Mouse (Mus musculus) cerebellum, adult 9-11 months (tissue): ENCODE data around the gene Ifng.
"Not testable (repeated sequence)": the region's sequence is repeated elsewhere in the genome, so short reads cannot be mapped to it uniquely, and the experiment has no call there.

Source experiments
- DNase-seq: peaks from one replicate; pipeline ENCODE4 v3.0.0; 2022

The Ifng gene

DNA sequence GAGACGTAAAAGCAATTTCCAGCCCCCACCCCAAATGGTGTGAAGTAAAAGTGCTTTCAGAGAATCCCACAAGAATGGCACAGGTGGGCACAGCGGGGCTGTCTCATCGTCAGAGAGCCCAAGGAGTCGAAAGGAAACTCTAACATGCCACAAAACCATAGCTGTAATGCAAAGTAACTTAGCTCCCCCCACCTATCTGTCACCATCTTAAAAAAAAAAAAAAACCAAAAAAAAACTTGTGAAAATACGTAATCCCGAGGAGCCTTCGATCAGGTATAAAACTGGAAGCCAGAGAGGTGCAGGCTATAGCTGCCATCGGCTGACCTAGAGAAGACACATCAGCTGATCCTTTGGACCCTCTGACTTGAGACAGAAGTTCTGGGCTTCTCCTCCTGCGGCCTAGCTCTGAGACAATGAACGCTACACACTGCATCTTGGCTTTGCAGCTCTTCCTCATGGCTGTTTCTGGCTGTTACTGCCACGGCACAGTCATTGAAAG lies at the start of gene Ifng:
Ifng (plus strand) TSS at position 305 of the 499 bp plus-strand sequence.
- DNase-seq = no peak

- DNase-seq = no peak
These were observed 40.9 kb upstream of the Ifng start for GRCm38 (mm10) chr10:118399917-118400316.

DNA sequence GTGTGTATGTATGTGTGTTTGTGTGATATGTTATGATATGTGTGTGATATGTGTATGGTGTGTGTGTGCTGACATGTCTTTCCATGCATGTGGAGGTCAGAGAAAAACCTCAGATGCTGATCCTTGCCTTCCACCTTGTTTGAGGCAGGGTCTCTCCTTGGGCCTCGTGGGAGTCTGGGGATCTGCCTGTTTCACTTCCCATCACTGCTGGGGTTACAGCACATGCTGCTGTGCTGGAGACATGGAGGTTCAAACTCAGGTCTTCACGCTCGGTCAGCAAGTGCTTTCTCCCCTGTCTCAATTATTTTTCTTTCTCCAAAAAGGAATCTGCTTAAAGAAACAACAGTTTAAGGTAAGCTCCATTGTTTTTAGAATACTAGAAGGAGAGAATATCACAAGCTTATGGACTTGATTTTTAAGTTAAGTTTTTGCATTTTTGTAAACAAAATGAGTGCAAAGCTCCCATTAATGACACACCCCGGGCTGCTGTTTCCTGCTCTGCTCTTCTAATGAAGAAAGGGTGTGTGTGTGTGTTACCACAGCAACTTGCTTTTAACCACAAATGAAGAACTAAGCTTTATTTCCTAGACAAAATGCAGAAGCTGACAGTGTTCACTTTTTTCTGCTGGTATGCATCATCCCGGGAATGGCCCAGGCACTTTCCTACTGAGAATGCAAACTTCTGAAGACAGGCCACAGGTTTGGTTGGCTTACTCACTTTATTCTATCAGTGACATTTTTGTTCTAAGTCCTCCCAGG lies 34.2 kb upstream of the Ifng start:
- DNase-seq = no peak

DNA sequence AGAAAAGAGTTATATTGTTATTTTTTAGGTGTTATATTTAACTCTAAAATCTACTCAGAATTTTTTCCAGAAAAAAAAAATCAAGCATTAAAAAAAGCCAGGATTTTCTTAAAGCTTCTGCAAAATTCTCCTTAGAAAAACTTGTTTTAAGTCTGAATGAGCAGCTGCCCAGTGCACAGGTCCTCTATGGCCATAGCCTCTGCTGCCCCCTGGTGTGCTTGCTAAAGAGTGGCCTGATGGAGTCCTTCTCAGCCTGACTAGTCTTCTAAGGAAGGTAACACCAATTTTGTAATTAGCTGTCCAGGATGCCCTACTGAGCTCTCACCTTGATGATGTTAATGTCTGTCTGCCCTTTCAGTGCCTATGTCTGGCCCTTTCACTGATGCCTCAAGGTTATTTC lies 29.5 kb upstream of the Ifng start:
- no peak for DNase-seq

DNA sequence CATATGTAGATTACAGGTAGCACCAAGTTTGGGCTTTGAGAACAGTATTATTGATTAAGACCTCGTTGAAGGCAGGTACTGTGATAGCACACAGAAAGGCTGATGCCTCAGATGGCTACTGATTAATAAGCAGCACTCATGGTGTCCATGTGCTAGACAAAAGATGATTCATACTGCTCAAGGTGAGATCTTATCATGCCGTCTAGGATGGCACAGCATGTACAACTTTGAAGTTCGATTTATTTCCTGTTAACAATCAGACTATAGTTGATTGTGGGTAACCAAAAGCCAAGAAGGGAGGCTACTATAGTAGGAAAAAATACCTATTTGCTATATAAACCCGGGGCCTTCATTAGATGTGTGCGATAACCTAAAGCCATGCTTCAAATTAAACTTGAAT lies 28.1 kb upstream of the Ifng start:
- DNase-seq = no peak

DNA sequence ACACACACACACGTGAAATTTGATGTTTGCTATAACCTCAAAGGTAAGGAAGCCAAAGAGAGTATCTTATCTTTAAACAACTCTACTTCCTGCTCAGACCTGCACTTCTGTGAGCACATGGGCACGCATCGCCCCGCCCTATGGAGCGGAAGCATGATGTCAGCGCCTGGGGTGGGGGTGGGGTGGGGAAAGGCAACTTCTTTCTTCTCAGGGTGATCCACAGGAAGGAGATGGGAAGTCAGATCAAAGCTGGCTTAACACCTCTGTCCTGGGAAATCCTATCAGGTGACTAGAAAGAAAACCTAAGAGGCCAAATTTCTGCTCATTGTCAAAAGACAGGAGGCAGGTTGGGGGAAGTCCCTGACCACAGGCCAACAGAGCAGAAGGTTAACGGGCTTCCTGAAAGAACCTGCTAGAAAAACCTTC lies 21.8 kb upstream of the Ifng start:
- DNase-seq = no peak

GRCm38 (mm10) chr10:118420896-118421295 lies 19.9 kb upstream of the Ifng start:
- no peak for DNase-seq

GRCm38 (mm10) chr10:118435501-118435900 lies 5.3 kb upstream of the Ifng start:
- no peak for DNase-seq

DNA sequence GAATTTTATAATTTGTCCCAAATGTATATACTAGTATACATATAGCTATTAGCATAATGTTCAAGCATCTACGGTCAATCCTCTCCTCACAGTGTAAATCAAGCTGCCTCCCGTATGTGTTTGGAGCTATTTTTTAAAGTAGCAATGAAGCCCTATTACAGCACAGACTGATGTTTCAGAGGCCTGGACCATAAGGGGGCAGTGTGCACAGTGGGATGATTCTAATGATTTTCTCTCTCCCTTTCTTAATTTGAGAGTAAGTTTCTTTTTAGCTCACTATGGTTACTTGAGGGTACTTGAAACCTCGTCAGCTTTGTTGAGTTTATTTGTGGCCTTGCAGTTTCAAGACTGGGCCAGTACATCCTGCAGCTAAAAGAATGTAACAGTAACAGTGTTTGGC lies 1.1 kb downstream of the Ifng start:
- no peak for DNase-seq

DNA sequence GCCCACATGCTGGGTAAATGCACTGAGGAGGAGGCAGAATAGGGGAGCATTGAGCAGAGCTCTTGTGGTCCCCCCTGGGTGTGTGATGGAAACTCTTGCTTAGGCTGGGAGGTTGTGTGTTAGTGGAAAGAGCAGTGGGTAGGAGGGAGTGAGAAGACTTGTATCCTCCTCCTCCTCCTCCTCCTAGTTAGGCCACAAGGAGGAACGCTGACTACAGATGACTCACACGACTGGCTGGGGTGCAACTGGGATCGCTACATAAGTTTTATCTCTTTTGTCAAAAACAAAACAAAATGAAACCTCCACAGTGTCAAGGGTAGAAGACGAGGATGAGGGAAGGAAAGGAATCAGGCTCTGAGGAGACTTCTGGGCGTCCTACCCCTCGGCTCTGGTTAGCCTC lies 2.2 kb downstream of the Ifng start:
- no peak for DNase-seq

DNA sequence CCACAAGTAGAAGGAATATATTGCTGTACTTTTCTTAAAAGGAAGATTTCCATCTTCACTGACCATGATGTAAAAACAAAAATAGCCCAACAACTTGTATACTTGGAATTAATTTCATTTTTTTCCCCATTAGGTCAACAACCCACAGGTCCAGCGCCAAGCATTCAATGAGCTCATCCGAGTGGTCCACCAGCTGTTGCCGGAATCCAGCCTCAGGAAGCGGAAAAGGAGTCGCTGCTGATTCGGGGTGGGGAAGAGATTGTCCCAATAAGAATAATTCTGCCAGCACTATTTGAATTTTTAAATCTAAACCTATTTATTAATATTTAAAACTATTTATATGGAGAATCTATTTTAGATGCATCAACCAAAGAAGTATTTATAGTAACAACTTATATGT lies 4.2 kb downstream of the Ifng start:
- no peak for DNase-seq

DNA sequence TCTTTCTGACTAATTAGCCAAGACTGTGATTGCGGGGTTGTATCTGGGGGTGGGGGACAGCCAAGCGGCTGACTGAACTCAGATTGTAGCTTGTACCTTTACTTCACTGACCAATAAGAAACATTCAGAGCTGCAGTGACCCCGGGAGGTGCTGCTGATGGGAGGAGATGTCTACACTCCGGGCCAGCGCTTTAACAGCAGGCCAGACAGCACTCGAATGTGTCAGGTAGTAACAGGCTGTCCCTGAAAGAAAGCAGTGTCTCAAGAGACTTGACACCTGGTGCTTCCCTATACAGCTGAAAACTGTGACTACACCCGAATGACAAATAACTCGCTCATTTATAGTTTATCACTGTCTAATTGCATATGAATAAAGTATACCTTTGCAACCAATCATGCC lies 4.7 kb downstream of the Ifng start:
- DNase-seq = no peak

GRCm38 (mm10) chr10:118445978-118446377 lies 5.1 kb downstream of the Ifng start:
- DNase-seq = no peak

DNA sequence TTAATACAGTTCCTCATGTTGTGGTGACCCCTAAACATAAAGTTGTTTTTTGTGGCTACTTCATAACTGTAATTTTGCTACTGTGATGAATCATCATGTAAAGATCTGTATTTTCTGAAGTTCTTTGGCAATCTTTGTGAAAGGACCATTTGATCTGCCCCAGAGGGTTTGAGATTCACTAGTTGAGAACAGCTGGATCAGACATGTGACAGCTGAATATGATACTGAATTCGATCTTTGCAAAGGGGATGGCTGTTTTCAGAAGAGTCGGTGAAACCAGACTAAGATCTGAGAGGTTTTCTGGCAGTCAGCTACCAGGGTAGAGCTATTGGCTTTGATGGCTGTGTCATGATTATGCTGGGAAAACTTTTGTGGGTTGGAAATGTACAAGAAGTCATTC lies 10.9 kb downstream of the Ifng start:
- DNase-seq = no peak

DNA sequence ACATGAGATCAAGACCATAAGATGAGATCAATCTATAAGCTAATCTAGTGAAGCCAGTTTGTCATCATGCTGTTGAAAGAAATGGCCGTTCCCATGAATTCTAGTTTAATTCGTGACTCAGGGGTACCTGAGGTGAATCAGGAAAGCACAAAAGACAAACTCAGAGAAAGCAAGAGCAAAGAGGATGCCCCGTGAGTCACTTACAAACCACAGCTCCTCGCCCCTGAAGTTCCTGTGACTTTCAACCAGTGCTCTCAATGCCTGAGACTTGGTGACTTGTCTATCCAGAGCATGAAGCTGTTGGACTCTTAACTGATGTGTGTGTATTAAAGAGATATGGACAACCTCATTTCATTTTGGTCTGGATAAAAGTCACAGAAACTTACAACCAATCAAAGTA lies 17.9 kb downstream of the Ifng start:
- DNase-seq = no peak

- no peak for DNase-seq
These were observed 20.4 kb downstream of the Ifng start for GRCm38 (mm10) chr10:118461126-118461767.

GRCm38 (mm10) chr10:118466481-118466880 lies 25.6 kb downstream of the Ifng start:
- no peak for DNase-seq

- no peak for DNase-seq
These were observed 28.2 kb downstream of the Ifng start for GRCm38 (mm10) chr10:118469047-118469446.

- no peak for DNase-seq
These were observed 29.6 kb downstream of the Ifng start for GRCm38 (mm10) chr10:118470296-118470957.

DNA sequence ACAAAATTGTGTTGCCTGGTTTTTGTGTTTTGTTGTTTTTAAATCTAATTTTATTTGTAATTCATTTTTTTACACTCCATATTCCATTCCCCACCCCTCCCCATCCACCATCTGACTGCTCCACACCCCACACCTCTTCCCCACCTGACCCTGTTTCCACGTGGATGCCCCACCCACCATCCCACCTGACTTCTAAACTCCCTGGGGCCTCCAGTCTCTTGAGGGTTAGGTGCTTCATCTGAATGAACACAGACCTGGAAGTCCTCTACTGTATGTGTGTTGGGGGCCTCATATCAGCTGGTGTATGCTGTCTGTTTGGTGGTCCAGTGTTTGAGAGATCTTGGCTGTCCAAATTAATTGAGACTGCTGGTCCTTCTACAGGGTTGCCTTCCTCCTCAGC lies 32.0 kb downstream of the Ifng start:
- not testable (repeated sequence) for DNase-seq

DNA sequence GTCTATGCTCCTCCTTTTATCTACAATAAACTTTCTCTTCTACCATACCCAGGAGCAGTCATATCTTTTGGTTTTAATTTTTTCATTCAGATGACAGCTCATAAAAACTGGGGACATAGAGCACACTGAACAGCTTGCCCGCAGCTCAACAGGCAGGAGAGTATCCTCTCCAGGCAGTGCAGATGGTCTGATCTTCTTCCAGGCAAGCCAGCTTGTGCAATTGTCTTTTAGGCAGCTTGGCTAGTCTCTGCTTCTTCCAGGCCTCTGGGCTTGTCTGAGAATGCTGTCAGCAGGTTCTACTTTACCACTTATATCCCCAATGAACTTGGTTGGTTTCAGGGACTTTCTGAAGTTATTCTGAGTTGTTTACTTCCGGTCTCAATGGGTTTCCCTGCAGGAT lies 35.9 kb downstream of the Ifng start:
- no peak for DNase-seq

- DNase-seq = no peak
These were observed 36.5 kb downstream of the Ifng start for GRCm38 (mm10) chr10:118477297-118477696.

DNA sequence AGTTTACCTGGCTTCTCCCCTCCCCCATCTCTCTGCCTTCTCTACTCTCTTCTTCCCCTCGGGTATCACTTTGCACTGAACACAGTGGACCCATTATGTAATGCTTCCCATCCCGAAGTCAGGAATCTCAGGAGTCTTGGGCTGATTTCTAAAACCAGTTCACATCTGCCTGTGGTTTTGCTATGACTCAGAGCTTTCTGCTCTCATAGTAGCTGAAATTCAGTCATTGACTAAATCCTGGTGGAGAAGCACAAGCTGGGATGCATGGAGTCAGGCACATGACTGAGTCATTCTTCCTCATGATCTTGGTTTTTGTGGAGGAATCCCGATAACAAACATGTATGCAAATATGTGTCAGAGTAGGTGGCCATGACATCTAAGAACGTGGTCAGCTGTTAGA lies 38.4 kb downstream of the Ifng start:
- no peak for DNase-seq

DNA sequence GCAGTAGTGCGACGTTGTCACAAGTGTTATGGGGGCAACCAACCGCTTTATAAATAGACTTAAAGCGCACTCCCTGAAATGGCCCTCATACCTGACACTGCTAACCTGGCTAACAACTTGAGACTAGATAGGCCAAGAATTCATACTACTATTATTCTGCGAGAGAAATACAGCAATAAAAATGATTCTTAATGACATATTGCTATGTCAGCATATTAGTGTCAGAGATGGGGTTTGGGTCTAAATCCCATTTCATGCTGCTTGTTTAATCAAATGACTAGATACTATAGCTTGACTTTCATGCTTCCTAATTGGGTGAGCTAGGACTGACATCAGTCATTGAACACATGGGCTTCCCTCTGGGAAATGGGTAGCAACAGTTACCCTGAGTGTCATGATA lies 39.3 kb downstream of the Ifng start:
- no peak for DNase-seq
